Mouse (Mus musculus) left cerebral cortex, adult 2 months (tissue): ENCODE results near the gene Iqce. TPM values are rescaled to one million over a fixed set of nuclear protein-coding genes. Genes with fewer than 3 reads are reported as not detected.
A peak's percentile ranks its signal among the peaks of the same experiment; 100 is the strongest.

Experiments
- DNase-seq, 2 experiments: peaks; one replicate each; pipeline ENCODE4 v3.0.0; 2021 to 2022; ENCODE audit warnings: low spot score in 2 of 2, mixed read lengths in 1 of 2; ENCODE audit errors: extremely low spot score in 1 of 2
- H3K27ac ChIP-seq: fragments of 200-600 bp; 2 replicates; pipeline ENCODE4 v1.8.1; 2022
- H3K4me3 ChIP-seq: fragments of 200-600 bp; 2 replicates; pipeline ENCODE4 v1.8.1; 2022
- CTCF ChIP-seq: fragments of 200-600 bp; IDR thresholded peaks from 2 replicates; pipeline ENCODE4 v1.8.1; 2022; ENCODE audit warnings: antibody characterized with exemption, mild to moderate bottlenecking, moderate library complexity
- intact Hi-C: fragments of 180-260 bp; cut with DNase I; formaldehyde crosslinking; loops from one replicate; pipeline ENCODE4 v1.15.1; 2025
- total RNA-seq, 2 experiments: library from RNA; stranded (reverse); gene quantifications; 2 replicates each; pipeline ENCODE4 v1.2.3; 2021

Iqce gene
- total RNA-seq, 2 experiments from 2014 or later = 56.2 to 65.9 TPM

DNA sequence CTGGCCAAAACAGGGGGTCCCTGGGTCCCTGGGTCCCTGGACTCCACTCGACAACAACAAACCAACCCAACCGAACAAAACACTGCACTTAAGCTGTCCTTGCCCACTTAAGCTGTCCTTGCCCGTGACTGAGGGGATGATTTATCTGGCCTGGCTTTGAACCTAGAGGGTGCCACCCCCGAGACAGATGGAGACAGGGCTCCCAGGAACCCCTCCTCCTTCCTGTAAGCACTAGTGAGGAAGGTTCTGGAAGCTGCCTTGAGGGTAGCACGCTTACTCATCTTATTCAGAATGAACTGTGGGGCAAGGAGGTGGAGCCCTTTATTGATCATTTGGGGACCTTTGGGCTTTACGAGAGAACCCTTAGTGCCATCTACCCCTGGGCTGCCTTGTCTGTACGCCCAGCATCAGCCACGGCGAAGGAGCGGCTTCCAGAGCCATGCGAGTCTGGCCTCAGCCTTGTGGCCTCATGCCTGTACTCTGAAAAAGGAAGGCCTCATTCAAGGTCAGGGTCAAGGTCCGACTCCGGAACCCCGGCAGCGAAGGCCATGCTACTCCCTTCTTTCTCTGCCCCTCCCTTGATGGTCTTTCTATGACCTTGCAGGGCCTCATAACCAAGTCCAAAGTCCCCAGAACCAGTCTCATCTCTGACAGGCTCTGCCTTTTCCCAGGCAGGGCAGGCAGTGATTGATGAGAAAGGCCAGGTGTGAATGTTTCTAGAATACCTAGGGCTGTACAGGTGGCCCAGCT lies 47.9 kb downstream of the Iqce start:
- intact Hi-C loops = no loop called here
- no peak overlapping the region for H3K4me3 ChIP-seq
- DNase-seq = no peak
- no peak for TF ChIP-seq CTCF
- no peak overlapping the region for H3K27ac ChIP-seq

DNA sequence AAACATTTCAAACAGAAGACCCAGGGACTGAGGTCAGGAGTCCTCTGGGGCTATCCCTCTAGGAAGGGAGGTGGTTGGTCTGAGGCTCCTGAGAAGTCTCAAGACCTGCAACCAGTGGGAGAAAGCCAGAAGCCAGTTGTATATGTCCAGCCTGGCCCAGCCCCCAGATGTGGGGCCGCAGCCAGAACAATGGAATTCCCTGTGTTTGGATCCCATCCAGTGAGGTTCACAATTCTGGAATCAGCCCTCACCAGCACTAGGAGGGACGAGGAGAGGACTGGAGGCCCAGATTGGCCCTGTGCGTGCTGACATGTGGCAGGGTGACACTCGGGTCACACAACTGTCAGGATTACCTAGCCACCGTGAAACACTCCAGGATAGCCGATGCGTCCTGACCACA lies 49.6 kb downstream of the Iqce start:
- H3K4me3 ChIP-seq = no peak overlapping the region
- no peak for TF ChIP-seq CTCF
- intact Hi-C loops = no loop called here
- H3K27ac ChIP-seq = no peak overlapping the region
- no peak for DNase-seq

DNA sequence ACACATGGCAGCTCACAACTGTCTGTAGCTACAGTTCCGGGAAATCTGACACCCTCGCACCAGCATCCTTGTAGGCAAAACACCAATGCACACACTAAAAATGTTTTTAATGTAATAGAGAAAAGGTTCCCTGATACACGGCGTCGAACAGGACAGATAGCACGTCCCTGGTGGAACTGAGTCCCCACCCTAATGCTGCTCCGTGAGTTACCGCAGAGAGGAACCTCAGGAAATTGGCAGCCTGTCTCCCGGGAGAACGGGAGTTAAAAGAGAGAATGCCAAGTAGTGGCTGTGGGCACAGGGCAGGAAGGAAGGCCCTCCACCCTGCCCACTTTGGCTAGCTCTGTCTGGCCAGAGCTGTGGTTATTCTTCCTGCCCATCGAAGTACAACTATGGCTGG lies 50.9 kb downstream of the Iqce start:
- DNase-seq = no peak
- H3K4me3 ChIP-seq = no peak overlapping the region
- no peak for TF ChIP-seq CTCF
- intact Hi-C loops = no loop called here
- H3K27ac ChIP-seq = no peak overlapping the region

DNA sequence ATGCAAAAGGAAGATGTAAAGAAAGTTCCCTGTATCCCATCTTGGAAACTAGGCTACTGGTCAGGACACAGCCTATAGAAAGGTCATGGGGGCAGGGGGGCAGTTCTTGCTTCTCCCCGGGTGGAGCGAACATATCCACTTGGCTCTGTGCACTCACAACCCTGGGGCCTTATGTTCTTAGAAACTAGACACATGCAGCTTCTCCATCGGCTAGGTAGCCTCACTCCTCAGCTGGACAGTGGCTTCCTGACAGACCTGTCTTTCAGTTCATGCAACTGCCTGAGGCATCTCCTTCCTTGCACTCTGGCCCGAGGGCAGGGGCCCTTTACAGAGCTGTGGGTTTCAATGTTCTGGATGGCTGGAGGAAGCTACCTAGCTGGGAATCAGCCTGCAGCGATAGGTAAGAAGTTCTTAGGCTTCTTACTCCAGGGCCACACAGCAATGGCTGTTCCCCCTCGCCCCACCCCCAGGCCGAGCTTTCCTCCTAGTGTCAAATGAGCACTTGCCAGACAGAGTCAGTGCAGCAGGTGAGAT lies 52.2 kb downstream of the Iqce start:
- DNase-seq = no peak
- intact Hi-C loops = loop anchor here (2.0 kb wide), 2 partner anchors 13 to 55 kb away; partner anchors contain the start of gene Brat1
- TF ChIP-seq CTCF = no peak
- no peak overlapping the region for H3K4me3 ChIP-seq
- H3K27ac ChIP-seq = no peak overlapping the region

DNA sequence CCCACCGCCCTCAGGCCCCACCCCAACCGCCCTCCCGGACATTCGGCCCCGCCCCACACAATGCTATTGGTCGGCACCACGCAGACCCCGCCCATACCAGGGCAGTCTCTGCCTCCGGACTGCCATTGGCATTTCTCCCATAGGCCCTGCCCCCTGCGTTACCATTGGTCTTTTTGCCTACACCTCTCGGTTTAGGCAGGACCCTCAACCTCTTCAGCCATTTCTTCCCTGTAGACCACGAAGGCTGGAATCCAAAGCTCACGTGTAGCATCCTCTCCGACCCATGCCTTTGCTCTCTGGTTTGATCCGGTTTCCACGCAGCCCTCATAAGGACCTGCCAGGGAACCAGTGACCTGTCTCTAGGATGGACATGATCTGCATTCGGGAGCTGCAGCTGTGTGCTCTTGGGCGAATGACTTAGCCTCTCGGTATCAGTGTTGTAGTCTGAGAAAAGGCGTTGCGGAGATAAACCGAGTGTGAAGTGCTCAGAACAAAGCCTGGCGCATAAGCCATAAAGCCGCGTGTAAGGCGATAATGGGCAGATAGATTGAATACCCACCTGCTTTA lies 53.0 kb downstream of the Iqce start:
- TF ChIP-seq CTCF = no peak
- intact Hi-C loops = loop anchor here (2.0 kb wide), 2 partner anchors 14 to 56 kb away; partner anchors contain the start of gene Brat1
- DNase-seq = peak; percentile 94 to 97
- H3K4me3 ChIP-seq = peak overlapping the region; percentile 46
- H3K27ac ChIP-seq = peak overlapping the region; percentile 83

DNA sequence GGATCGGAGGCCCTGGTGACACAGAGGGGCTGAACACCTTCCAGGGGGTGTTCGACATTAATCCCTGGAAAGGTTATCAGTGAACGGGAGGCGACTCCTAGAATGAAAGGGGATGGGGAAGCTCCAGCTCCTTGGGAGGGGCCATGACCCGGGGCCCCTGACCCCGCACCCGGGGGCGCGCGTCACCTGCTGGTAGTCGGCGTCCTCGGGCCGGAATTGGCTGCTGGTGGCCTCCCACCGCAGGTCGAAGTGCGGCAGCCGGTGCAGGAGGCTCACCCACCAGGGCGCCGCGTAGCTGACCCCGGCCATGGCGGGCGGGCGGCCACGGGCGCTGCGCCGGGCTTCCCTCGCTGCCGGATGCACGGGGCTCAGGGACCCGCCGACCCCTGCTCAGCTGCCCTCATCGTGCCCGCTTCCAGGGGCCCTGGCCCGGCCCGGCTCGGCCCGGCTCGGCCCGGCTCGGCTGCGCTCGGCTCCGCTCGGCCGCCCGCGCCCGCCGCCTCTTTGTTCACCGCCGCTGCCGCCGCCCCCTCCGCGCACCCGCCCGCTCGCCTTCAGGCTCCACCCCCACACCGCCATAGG lies 53.6 kb downstream of the Iqce start, which contains the start of gene Ttyh3:
Ttyh3 (minus strand) TSS at position 513 of the 582 bp plus-strand sequence.
- intact Hi-C loops = loop anchor here (2.0 kb wide), 2 partner anchors 14 to 56 kb away; partner anchors contain the start of gene Brat1
- no peak for TF ChIP-seq CTCF
- DNase-seq = peak in 1 of 2 experiments; percentile 40
- peak within 1 kb of the TSS; percentile 99 for H3K27ac ChIP-seq
- peak within 1 kb of the TSS; percentile 100 for H3K4me3 ChIP-seq

DNA sequence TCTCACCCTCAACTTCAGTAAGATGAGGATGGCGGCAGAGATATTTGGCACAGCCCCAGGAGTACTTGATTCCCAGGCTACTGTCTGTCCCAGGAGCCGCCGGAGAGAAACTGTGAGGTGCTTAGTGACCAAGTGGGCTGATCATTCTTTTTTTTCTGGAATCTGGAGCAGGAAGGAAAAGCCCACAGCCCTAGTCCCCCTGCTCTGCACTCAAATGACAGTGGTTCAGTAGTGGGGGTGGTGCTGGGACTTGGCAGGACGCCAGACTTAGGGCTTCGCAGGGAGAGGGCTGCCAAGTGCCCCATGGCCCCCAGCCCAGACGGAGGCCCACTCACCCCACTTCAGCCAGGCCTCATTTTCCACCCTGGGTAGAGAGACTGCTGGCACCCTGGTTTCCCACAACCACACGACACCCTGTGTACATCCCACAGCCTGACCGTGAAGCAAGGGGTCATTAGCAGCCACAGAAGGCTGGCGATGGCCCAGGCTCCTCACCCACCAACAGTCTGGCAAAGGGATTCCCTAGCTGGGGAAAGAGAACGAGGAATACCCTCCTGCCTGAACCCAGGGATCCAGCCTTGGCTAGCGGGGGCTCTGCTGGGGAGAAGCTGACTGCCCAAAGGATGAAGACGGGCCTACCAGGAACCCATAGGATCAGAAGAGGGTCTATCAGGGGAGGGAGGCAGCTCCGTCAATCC lies 54.2 kb downstream of the Iqce start:
- peak; percentile 63 to 71 for DNase-seq
- no peak for TF ChIP-seq CTCF
- Histone ChIP-seq H3K4me3 (peak overlapping the region; percentile 100), H3K27ac (peak overlapping the region; percentile 99)
- intact Hi-C loops = loop anchor here (2.0 kb wide), 2 partner anchors 15 to 57 kb away; partner anchors contain the start of gene Brat1

DNA sequence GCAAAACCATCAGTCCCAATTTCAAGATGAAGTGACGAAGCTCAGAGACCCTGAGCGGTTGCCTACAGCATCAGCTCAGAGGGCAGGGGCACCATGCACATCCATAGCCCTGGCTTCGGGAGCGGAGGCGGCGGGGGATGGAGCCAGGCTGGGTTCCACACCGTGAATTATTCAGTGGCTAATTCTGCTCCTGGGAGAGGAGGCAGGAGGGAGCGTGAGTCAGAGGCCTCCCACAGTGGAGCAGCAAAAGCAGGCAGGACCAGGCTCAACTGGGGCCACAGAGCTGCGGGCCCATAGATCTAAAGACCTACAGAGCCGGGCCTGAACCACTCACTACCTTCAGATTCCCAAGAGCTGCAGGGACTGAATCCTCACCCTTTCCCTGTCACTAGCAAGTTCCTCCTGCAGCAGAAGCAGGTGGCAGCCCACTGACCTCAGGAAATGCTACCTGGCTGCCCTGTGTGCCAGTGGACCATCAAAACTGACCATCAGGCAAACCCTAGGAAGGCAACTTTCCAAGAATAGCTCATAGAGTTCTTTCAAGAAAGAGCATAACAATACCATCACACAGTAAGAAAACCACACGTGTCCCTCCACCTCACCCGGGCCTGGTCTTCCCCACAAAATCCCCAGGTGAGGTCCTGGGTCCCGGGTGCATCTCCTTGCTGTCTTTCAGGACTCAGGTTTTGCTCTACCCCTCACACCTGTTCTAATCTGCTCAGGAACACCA lies 55.0 kb downstream of the Iqce start:
- intact Hi-C loops = no loop called here
- peak overlapping the region; percentile 99 for H3K27ac ChIP-seq
- no peak for TF ChIP-seq CTCF
- H3K4me3 ChIP-seq = peak overlapping the region; percentile 100
- peak; percentile 70 to 77 for DNase-seq

DNA sequence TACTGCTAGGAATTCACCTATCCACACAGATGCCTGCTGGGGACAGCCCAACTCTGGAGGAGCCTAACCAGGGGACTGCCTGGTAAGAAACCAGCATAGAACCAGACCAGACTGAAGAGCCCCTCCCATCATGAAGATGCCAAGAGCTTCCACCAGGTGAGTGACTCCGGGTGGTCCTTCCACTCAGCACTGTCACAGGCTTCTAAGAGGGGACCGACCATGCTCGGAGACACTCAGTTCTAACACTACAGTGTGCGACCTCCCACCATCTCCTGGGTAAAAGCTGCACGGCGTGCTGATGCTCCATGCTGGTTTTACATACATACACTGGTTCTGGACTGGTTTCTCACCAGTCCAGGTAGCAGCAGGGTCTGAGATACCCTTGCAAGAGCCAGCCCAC lies 56.0 kb downstream of the Iqce start:
- peak overlapping the region; percentile 100 for H3K4me3 ChIP-seq
- no peak for DNase-seq
- H3K27ac ChIP-seq = peak overlapping the region; percentile 99
- intact Hi-C loops = no loop called here
- no peak for TF ChIP-seq CTCF

DNA sequence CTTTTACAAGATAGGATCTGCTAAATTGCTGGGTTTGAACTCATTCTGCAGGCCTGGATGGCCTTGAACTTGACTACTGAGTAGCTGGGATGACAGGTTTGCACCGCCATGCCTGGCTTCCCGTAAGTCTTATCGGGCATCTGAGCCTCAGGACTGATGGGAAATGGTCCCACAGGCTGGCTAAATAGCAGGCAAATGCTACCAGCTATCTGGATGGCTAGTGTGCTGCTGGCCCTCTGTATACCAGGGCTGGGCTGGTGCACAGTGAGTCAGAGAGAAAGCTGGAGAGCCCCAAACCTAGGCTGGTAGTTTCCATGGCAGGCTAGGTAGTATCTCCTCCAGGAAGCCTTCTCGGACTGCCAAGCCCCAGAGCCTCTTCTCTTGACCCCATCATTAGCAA lies 56.7 kb downstream of the Iqce start:
- intact Hi-C loops = no loop called here
- no peak for DNase-seq
- peak overlapping the region; percentile 1; the same call in 1 of the 2 replicates for H3K4me3 ChIP-seq
- peak overlapping the region; percentile 99; the same call in 1 of the 2 replicates for H3K27ac ChIP-seq
- no peak for TF ChIP-seq CTCF

DNA sequence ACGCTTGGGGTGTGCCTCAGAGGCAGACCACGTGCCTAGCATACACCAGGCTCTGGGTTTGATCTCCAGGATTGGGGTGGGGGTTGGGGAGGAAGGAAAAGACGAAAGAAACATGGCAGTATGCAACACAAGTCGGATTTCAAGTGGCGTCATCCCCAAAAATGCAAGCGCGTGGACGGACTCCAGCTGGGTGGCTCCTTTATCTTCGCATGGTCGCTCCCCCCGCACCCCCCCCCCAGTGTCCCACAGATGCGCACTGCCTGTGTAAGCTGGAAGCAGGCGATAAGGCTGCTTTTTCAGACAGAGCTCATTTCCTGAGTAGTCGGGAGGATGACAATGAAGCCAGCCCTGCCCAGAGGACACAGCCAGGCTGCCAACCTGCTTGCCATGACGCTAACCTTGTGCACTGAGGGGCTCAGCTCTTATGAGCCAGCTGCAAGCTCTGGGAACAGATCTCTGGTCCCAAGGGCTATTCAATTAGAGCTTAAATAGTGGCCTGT lies 57.4 kb downstream of the Iqce start:
- peak overlapping the region; percentile 99; the same call in 1 of the 2 replicates for H3K27ac ChIP-seq
- intact Hi-C loops = no loop called here
- DNase-seq = no peak
- H3K4me3 ChIP-seq = no peak overlapping the region
- no peak for TF ChIP-seq CTCF
